Mouse (Mus musculus) myocyte (in vitro differentiated cells): Measurements from ENCODE around the gene Prdm1. TPM values are rescaled to one million over a fixed set of nuclear protein-coding genes. Genes with fewer than 3 reads are reported as not detected.

Experiments
- H3K27me3 ChIP-seq: one replicate; pipeline ENCODE4 v1.6.1; 2011; ENCODE audit not compliant: control insufficient read depth, insufficient read depth, insufficient read length
- H3K36me3 ChIP-seq: one replicate; pipeline ENCODE4 v1.6.1; 2011; ENCODE audit not compliant: control insufficient read depth, insufficient read depth
- H3K4me2 ChIP-seq: one replicate; pipeline ENCODE4 v1.6.1; 2011; ENCODE audit warnings: low read depth, control low read depth
- H3K4me3 ChIP-seq: one replicate; pipeline ENCODE4 v1.5.1; 2011; ENCODE audit warnings: mild to moderate bottlenecking, control low read depth, moderate library complexity
- H3K79me2 ChIP-seq: one replicate; pipeline ENCODE4 v1.6.1; 2011; ENCODE audit not compliant: control insufficient read depth, insufficient read depth
- H3ac ChIP-seq: one replicate; pipeline ENCODE4 v1.6.1; 2011; ENCODE audit not compliant: control insufficient read depth, insufficient read length
- CEBPB ChIP-seq: IDR thresholded peaks from 2 replicates; pipeline ENCODE4 v1.6.1; 2011; ENCODE audit warnings: mild to moderate bottlenecking, moderate library complexity; ENCODE audit not compliant: poor library complexity, insufficient read depth, severe bottlenecking
- E2F4 ChIP-seq: IDR thresholded peaks from one replicate; pipeline ENCODE4 v1.6.1; 2011; ENCODE audit warnings: mild to moderate bottlenecking, control low read depth, moderate library complexity; ENCODE audit not compliant: insufficient read depth
- MAX ChIP-seq: IDR thresholded peaks from one replicate; pipeline ENCODE4 v1.6.1; 2011; ENCODE audit warnings: low read depth, mild to moderate bottlenecking, control low read depth
- MYOD1 ChIP-seq, 3 experiments: IDR thresholded peaks; one replicate each; pipeline ENCODE4 v1.6.1; 2011; ENCODE audit warnings: control low read depth in 2 of 3, low read depth in 2 of 3, mild to moderate bottlenecking in 2 of 3, moderate library complexity in 1 of 3; ENCODE audit not compliant: insufficient read length in 2 of 3, control insufficient read depth in 1 of 3
- MYOG ChIP-seq, 3 experiments: IDR thresholded peaks; one replicate each; pipeline ENCODE4 v1.6.1; 2011; ENCODE audit warnings: control low read depth in 2 of 3, low read depth in 2 of 3, mild to moderate bottlenecking in 2 of 3; ENCODE audit not compliant: insufficient read length in 2 of 3, control insufficient read depth in 1 of 3, insufficient read depth in 1 of 3
- POLR2A ChIP-seq: IDR thresholded peaks from one replicate; pipeline ENCODE4 v1.6.1; 2011; ENCODE audit warnings: low read depth, mild to moderate bottlenecking, control low read depth, moderate library complexity; ENCODE audit not compliant: insufficient read length
- POLR2AphosphoS2 ChIP-seq: IDR thresholded peaks from one replicate; pipeline ENCODE4 v1.6.1; 2011; ENCODE audit warnings: low read depth, control low read depth; ENCODE audit not compliant: insufficient read length
- REST ChIP-seq: IDR thresholded peaks from one replicate; pipeline ENCODE4 v1.6.1; 2011; ENCODE audit warnings: mild to moderate bottlenecking, control low read depth, moderate library complexity; ENCODE audit not compliant: insufficient read depth, insufficient read length
- SRF ChIP-seq: IDR thresholded peaks from one replicate; pipeline ENCODE4 v1.6.1; 2011; ENCODE audit warnings: low read depth; ENCODE audit not compliant: control insufficient read depth, insufficient read length
- TCF12 ChIP-seq: IDR thresholded peaks from one replicate; pipeline ENCODE4 v1.6.1; 2011; ENCODE audit warnings: mild to moderate bottlenecking, control low read depth; ENCODE audit not compliant: poor library complexity, insufficient read depth, severe bottlenecking
- TCF3 ChIP-seq: IDR thresholded peaks from one replicate; pipeline ENCODE4 v1.6.1; 2011; ENCODE audit warnings: low read depth, control low read depth; ENCODE audit not compliant: insufficient read length
- USF1 ChIP-seq: IDR thresholded peaks from one replicate; pipeline ENCODE4 v1.6.1; 2011; ENCODE audit warnings: low read depth, mild to moderate bottlenecking, control low read depth, moderate library complexity
- polyA plus RNA-seq: library from polyadenylated mRNA; unstranded; fragments of >200 nt; fragmentation: generic; extraction: Trizol; gene quantifications from one replicate; pipeline ENCODE4 v1.2.1, GENCODE M21; 2012; ENCODE audit warnings: missing spikeins

Prdm1 gene
- polyA plus RNA-seq, 1 experiment: 0.28 TPM

GRCm38 (mm10) chr10:44464563-44464962, 63.7 kb downstream of the Prdm1 start:
- Histone ChIP-seq H3K4me2 (no peak overlapping the region), H3K27me3 (no peaks in the 10 kb centered on the region), H3K79me2 (no peaks in the 10 kb centered on the region), H3K36me3 (no peaks in the 10 kb centered on the region), H3ac (no peak overlapping the region), H3K4me3 (no peak overlapping the region)
- no peak for TF ChIP-seq E2F4
- TF ChIP-seq POLR2AphosphoS2: no peak
- TF ChIP-seq SRF: no peak
- TF ChIP-seq CEBPB: no peak
- no peak for TF ChIP-seq REST
- no peak for TF ChIP-seq MYOD1 (IDR thresholded peaks at IDR 0.05; ENCODE audit: control insufficient read depth in 1 of 3, insufficient read length in 2 of 3, low read depth in 2 of 3)
- TF ChIP-seq TCF3: no peak
- TF ChIP-seq USF1: no peak
- no peak for TF ChIP-seq MAX

- Histone ChIP-seq H3K27me3 (no peaks in the 10 kb centered on the region), H3K4me2 (no peak overlapping the region), H3K36me3 (no peaks in the 10 kb centered on the region), H3ac (no peak overlapping the region), H3K79me2 (no peaks in the 10 kb centered on the region), H3K4me3 (no peak overlapping the region)
- TF ChIP-seq TCF3: no peak
- no peak for TF ChIP-seq TCF12
- TF ChIP-seq MYOG (IDR thresholded peaks at IDR 0.05; ENCODE audit: control insufficient read depth in 1 of 3, insufficient read depth in 1 of 3, insufficient read length in 2 of 3, low read depth in 2 of 3): no peak
- no peak for TF ChIP-seq POLR2AphosphoS2
- TF ChIP-seq MYOD1 (IDR thresholded peaks at IDR 0.05; ENCODE audit: control insufficient read depth in 1 of 3, insufficient read length in 2 of 3, low read depth in 2 of 3): no peak
- TF ChIP-seq MAX: no peak
- TF ChIP-seq REST: no peak
Measured at GRCm38 (mm10) chr10:44463856-44464255, 64.4 kb downstream of the Prdm1 start.

- Histone ChIP-seq H3K79me2 (no peaks in the 10 kb centered on the region), H3K4me3 (no peak overlapping the region), H3ac (no peak overlapping the region), H3K36me3 (no peaks in the 10 kb centered on the region), H3K4me2 (peak overlapping the region; percentile 28), H3K27me3 (no peaks in the 10 kb centered on the region)
- TF ChIP-seq USF1 (no peak), MYOD1 (IDR thresholded peaks at IDR 0.05; ENCODE audit: control insufficient read depth in 1 of 3, insufficient read length in 2 of 3, low read depth in 2 of 3) (no peak), MAX (no peak)
Measured at GRCm38 (mm10) chr10:44462351-44462750, 66.0 kb downstream of the Prdm1 start.

GRCm38 (mm10) chr10:44461063-44461462, 67.2 kb downstream of the Prdm1 start:
- H3K4me2 ChIP-seq: no peak overlapping the region
- no peaks in the 10 kb centered on the region for H3K27me3 ChIP-seq
- H3K4me3 ChIP-seq: no peak overlapping the region
- no peaks in the 10 kb centered on the region for H3K36me3 ChIP-seq
- no peaks in the 10 kb centered on the region for H3K79me2 ChIP-seq
- TF ChIP-seq CEBPB: no peak
- TF ChIP-seq USF1: no peak
- TF ChIP-seq MYOG (IDR thresholded peaks at IDR 0.05; ENCODE audit: control insufficient read depth in 1 of 3, insufficient read depth in 1 of 3, insufficient read length in 2 of 3, low read depth in 2 of 3): no peak
- no peak for TF ChIP-seq SRF
- TF ChIP-seq POLR2A: no peak
- TF ChIP-seq TCF3: no peak
- TF ChIP-seq REST: no peak
- no peak for TF ChIP-seq MYOD1 (IDR thresholded peaks at IDR 0.05; ENCODE audit: control insufficient read depth in 1 of 3, insufficient read length in 2 of 3, low read depth in 2 of 3)
- no peak for TF ChIP-seq E2F4
- TF ChIP-seq TCF12: no peak
- TF ChIP-seq MAX: no peak
- no peak for TF ChIP-seq POLR2AphosphoS2
- no peak overlapping the region for H3ac ChIP-seq

GRCm38 (mm10) chr10:44460095-44460810, 68.0 kb downstream of the Prdm1 start:
- no peak for TF ChIP-seq TCF3
- no peak for TF ChIP-seq CEBPB
- TF ChIP-seq REST: no peak
- no peak for TF ChIP-seq MYOD1 (IDR thresholded peaks at IDR 0.05; ENCODE audit: control insufficient read depth in 1 of 3, insufficient read length in 2 of 3, low read depth in 2 of 3)
- no peak for TF ChIP-seq USF1
- no peak for TF ChIP-seq E2F4
- no peak for TF ChIP-seq MAX
- TF ChIP-seq POLR2A: no peak
- no peak for TF ChIP-seq TCF12
- no peak for TF ChIP-seq MYOG (IDR thresholded peaks at IDR 0.05; ENCODE audit: control insufficient read depth in 1 of 3, insufficient read depth in 1 of 3, insufficient read length in 2 of 3, low read depth in 2 of 3)
- no peak for TF ChIP-seq SRF
- TF ChIP-seq POLR2AphosphoS2: no peak
- no peaks in the 10 kb centered on the region for H3K36me3 ChIP-seq
- H3K79me2 ChIP-seq: no peaks in the 10 kb centered on the region
- H3K4me3 ChIP-seq: no peak overlapping the region
- peak overlapping the region; percentile 89 for H3K4me2 ChIP-seq
- no peaks in the 10 kb centered on the region for H3K27me3 ChIP-seq
- no peak overlapping the region for H3ac ChIP-seq
